Mouse (Mus musculus): ENCODE measurements at regions not wholly inside any gene's neighbourhood (a gene's known extent, or its start where the extent isn't known, plus 50 kb on each side); places are given as distances from the start of the nearest gene placed in this dataset.

DNA sequence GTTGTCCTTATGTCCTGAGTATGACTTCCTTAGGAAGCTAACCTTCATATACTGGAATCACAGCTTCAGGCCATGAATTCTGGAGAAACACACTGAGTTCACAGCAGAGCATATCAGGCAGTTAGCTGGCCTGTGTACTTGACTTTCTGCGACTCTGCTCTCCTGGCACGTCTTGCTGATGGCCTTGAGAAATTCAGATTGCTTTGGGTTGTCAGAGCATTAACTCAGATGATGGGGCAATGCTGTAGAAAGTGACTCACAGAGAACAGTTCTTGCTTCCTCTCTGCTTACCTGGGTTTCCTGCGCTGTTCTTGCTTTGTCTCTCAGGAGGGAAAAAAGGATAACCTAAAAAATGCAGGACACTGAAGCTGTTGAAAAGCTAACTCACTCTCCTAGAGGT, 187.3 kb downstream of the Usp46 start:
- no peak for ATAC-seq (ENCODE audit: low FRiP score, low TSS enrichment)
- peak overlapping the region; percentile 24; the same call in 1 of the 2 replicates for H3K27ac ChIP-seq (ENCODE audit: low read depth, low read length)
- H3K27me3 ChIP-seq (ENCODE audit: control insufficient read depth, insufficient read depth, low read length): no peaks in the 10 kb centered on the region
- H3K4me1 ChIP-seq (ENCODE audit: control insufficient read depth, insufficient read depth, low read length): 0 out of 2 replicates have a peak, but pooled peaks cover 2% of the 10 kb centered on the region
- H3K9ac ChIP-seq (ENCODE audit: low read depth, low read length): no peak overlapping the region
- H3K4me3 ChIP-seq (ENCODE audit: low read length): no peak overlapping the region
- no peaks in the 10 kb centered on the region for H3K36me3 ChIP-seq (ENCODE audit: control insufficient read depth, insufficient read depth, low read length)
- H3K4me2 ChIP-seq (replicated peaks; ENCODE audit: low read depth, low read length): no peak overlapping the region
- 78% methylated on average over 3 of the region's 3 CpGs for WGBS
- H3K9me3 ChIP-seq (ENCODE audit: control insufficient read depth, low read length): no peaks in the 10 kb centered on the region

DNA sequence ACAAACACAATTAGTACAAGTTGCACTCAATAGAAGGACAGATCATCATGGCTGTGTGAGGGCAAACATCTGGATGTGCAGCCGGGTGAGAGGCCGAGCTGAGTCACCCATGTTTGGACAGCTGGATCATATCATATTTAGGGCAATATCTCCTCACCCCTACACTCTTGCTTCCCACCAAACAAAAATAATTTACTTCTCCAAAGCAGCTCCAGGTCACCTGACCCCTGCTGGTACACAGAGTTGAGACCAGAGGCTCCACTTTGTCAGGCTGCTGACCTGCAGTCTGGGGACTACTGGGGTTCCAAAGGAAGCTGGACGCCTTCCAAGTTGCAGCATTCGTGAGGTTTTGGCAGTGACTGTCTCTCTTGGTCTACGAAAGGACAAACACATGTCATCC, 186.3 kb downstream of the Usp46 start:
- 29% methylated on average over 5 of the region's 5 CpGs for WGBS
- Histone ChIP-seq H3K36me3 (ENCODE audit: control insufficient read depth, insufficient read depth, low read length) (no peaks in the 10 kb centered on the region), H3K4me2 (replicated peaks; ENCODE audit: low read depth, low read length) (no peak overlapping the region), H3K4me3 (ENCODE audit: low read length) (no peak overlapping the region), H3K27me3 (ENCODE audit: control insufficient read depth, insufficient read depth, low read length) (no peaks in the 10 kb centered on the region), H3K27ac (ENCODE audit: low read depth, low read length) (0 out of 2 replicates have a peak overlapping the region, but pooled peaks have one; percentile 37), H3K4me1 (ENCODE audit: control insufficient read depth, insufficient read depth, low read length) (0 out of 2 replicates have a peak, but pooled peaks cover 2% of the 10 kb centered on the region), H3K9ac (ENCODE audit: low read depth, low read length) (no peak overlapping the region), H3K9me3 (ENCODE audit: control insufficient read depth, low read length) (no peaks in the 10 kb centered on the region)
- peak; percentile 83 for ATAC-seq (ENCODE audit: low FRiP score, low TSS enrichment)

DNA sequence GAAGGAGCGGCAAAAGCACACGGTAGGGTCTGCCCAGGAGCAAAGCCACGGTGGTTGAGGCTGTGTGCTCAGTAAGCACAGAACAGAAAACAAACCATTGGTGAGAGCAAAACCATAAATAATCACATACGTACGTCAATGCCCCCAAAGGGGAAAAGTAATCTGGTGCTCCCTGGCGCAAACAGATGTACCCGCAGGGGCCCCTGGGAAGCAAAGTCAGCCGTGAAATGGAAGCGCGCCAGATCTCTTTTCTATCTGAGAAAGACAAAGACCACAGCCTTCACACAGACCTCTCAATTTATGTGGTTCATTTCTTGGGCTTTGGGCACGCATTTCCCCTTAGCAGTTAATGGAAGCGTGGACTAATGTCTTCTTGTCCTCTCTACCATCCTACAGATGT, 183.2 kb downstream of the Usp46 start:
- Histone ChIP-seq H3K27me3 (ENCODE audit: control insufficient read depth, insufficient read depth, low read length) (no peaks in the 10 kb centered on the region), H3K36me3 (ENCODE audit: control insufficient read depth, insufficient read depth, low read length) (no peaks in the 10 kb centered on the region), H3K4me1 (ENCODE audit: control insufficient read depth, insufficient read depth, low read length) (0 out of 2 replicates have a peak, but pooled peaks cover 2% of the 10 kb centered on the region), H3K27ac (ENCODE audit: low read depth, low read length) (no peak overlapping the region), H3K9ac (ENCODE audit: low read depth, low read length) (no peak overlapping the region), H3K9me3 (ENCODE audit: control insufficient read depth, low read length) (no peaks in the 10 kb centered on the region), H3K4me2 (replicated peaks; ENCODE audit: low read depth, low read length) (no peak overlapping the region), H3K4me3 (ENCODE audit: low read length) (no peak overlapping the region)
- 63% methylated on average over 12 of the region's 12 CpGs for WGBS
- no peak for ATAC-seq (ENCODE audit: low FRiP score, low TSS enrichment)

DNA sequence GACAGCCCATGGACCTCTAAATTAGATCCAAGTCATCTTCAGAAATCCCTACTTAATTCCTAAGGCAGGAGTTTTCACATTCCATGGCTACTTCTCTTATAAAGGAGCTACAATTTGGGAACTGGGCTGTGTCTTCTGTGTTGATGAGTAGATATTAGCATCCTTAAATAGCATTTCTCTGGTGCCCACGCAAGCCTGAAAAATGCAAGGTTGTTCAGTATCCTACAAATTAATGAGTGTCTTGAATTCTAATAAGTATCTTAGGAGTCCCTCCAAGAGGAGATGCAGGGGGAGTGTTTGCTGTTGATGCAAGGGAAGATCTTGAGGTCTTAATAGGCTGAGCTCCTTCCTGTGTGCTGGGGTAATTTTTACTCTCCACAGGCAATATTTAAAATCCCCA, 182.5 kb downstream of the Usp46 start:
- H3K27me3 ChIP-seq (ENCODE audit: control insufficient read depth, insufficient read depth, low read length): no peaks in the 10 kb centered on the region
- ATAC-seq (ENCODE audit: low FRiP score, low TSS enrichment): no peak
- H3K9me3 ChIP-seq (ENCODE audit: control insufficient read depth, low read length): no peaks in the 10 kb centered on the region
- no peaks in the 10 kb centered on the region for H3K36me3 ChIP-seq (ENCODE audit: control insufficient read depth, insufficient read depth, low read length)
- no peak overlapping the region for H3K4me2 ChIP-seq (replicated peaks; ENCODE audit: low read depth, low read length)
- H3K4me3 ChIP-seq (ENCODE audit: low read length): no peak overlapping the region
- no peak overlapping the region for H3K9ac ChIP-seq (ENCODE audit: low read depth, low read length)
- H3K4me1 ChIP-seq (ENCODE audit: control insufficient read depth, insufficient read depth, low read length): 0 out of 2 replicates have a peak, but pooled peaks cover 2% of the 10 kb centered on the region
- H3K27ac ChIP-seq (ENCODE audit: low read depth, low read length): no peak overlapping the region
- 100% methylated on average over 1 of the region's 1 CpGs for WGBS

DNA sequence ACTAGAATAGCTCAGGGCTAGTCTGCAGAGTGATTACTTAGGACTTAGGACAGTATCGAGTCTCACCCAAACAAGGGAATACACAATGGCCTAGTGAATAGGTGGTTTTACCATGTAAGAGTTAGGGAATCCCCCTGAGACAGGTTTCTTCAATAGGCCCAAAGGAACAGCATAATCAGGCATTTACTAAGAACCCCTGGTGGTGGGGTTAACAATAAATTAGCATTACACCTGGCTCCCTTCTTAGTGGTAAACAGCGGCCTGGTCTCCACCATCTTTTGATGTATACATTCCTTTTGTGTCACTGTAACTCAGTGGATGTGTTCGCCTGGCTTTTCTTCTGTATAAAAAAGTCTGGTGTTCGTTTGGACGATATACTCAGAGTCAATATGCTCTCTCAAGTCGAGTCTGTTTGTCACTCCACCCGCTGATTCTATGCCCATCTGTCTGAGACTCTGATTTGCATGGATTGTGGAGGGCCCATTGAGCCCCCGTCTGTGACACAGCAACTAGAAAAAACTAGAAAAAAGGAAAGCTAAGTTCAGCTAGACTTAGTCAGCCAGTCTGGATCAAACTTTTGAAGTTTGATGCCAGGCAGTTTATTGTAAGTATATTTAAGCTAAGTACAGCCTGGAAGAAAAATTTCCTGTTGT, 180.8 kb downstream of the Usp46 start:
- ATAC-seq (ENCODE audit: low FRiP score, low TSS enrichment): no peak
- H3K4me3 ChIP-seq (ENCODE audit: low read length): no peak overlapping the region
- H3K9me3 ChIP-seq (ENCODE audit: control insufficient read depth, low read length): no peaks in the 10 kb centered on the region
- no peak overlapping the region for H3K9ac ChIP-seq (ENCODE audit: low read depth, low read length)
- H3K4me2 ChIP-seq (replicated peaks; ENCODE audit: low read depth, low read length): no peak overlapping the region
- H3K27me3 ChIP-seq (ENCODE audit: control insufficient read depth, insufficient read depth, low read length): no peaks in the 10 kb centered on the region
- no peaks in the 10 kb centered on the region for H3K36me3 ChIP-seq (ENCODE audit: control insufficient read depth, insufficient read depth, low read length)
- 89% methylated on average over 8 of the region's 8 CpGs for WGBS
- H3K27ac ChIP-seq (ENCODE audit: low read depth, low read length): no peak overlapping the region
- H3K4me1 ChIP-seq (ENCODE audit: control insufficient read depth, insufficient read depth, low read length): no peaks in the 10 kb centered on the region

DNA sequence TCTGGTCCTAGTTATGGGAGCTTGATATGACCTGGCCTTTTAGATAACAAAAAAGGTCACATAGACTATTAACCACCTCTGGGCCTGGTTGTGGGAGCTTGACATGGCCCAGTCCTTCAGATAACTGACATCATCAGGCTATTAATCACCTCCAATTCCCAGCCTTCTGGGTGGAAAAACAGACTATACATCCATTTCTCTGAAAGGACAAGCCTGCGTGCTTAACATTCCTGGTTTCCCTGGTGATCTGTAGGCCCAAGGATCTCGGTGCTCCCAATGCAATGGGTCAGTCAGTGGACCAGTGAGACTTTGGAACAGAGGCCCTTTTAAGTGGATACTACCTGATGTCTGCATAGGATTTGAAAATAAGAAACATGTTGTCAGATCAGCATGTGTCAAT, 179.8 kb downstream of the Usp46 start:
- no peak for ATAC-seq (ENCODE audit: low FRiP score, low TSS enrichment)

DNA sequence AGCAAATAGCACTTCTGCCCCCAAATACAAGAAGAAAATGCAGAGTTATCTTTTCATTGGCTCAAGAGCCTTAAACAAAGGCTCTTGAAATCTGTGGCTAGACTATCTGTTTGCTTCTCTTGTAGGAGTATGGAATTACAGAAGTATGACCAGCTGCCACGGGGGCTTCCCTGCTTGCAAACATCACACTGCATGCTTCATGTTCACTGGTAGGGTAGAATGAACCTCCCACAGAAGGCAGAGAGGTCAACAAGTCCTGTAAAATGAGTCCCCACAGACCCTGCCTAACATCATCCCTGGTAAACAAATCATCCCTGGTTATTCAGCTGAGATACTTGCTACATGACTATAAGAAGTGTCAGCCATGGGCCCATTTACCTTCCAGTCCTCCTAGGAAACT, 178.9 kb downstream of the Usp46 start:
- ATAC-seq (ENCODE audit: low FRiP score, low TSS enrichment): no peak
- no peak overlapping the region for H3K9ac ChIP-seq (ENCODE audit: low read depth, low read length)
- WGBS: 26% methylated on average over 1 of the region's 1 CpGs
- H3K9me3 ChIP-seq (ENCODE audit: control insufficient read depth, low read length): no peaks in the 10 kb centered on the region
- H3K4me2 ChIP-seq (replicated peaks; ENCODE audit: low read depth, low read length): no peak overlapping the region
- no peaks in the 10 kb centered on the region for H3K36me3 ChIP-seq (ENCODE audit: control insufficient read depth, insufficient read depth, low read length)
- no peak overlapping the region for H3K4me3 ChIP-seq (ENCODE audit: low read length)
- no peaks in the 10 kb centered on the region for H3K4me1 ChIP-seq (ENCODE audit: control insufficient read depth, insufficient read depth, low read length)
- no peak overlapping the region for H3K27ac ChIP-seq (ENCODE audit: low read depth, low read length)
- H3K27me3 ChIP-seq (ENCODE audit: control insufficient read depth, insufficient read depth, low read length): no peaks in the 10 kb centered on the region

More for the DNA sequence above, 179.8 kb downstream of the Usp46 start:
- WGBS: 58% methylated on average over 2 of the region's 2 CpGs
- Histone ChIP-seq H3K36me3 (ENCODE audit: control insufficient read depth, insufficient read depth, low read length) (no peaks in the 10 kb centered on the region), H3K4me2 (replicated peaks; ENCODE audit: low read depth, low read length) (no peak overlapping the region), H3K9ac (ENCODE audit: low read depth, low read length) (no peak overlapping the region), H3K27ac (ENCODE audit: low read depth, low read length) (no peak overlapping the region), H3K27me3 (ENCODE audit: control insufficient read depth, insufficient read depth, low read length) (no peaks in the 10 kb centered on the region), H3K4me1 (ENCODE audit: control insufficient read depth, insufficient read depth, low read length) (no peaks in the 10 kb centered on the region), H3K4me3 (ENCODE audit: low read length) (no peak overlapping the region), H3K9me3 (ENCODE audit: control insufficient read depth, low read length) (no peaks in the 10 kb centered on the region)

DNA sequence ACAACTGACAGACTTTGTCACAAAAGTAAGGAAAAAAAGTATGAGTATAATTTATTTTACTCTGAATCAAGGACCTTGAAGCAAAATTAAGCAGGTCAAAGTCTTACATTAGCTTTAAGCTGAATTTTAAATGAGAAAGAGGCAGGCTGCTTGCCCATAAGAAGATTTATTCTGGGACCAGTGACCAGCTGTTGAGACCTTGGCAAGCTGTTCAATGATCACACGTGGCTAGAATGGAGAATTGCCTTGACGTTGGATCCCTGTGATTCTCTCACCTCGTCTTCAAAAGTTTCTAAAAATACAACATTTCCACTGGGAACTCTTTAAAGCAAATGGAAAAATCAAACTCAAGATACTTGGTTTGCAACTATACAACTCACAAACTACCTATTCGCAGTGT, 177.3 kb downstream of the Usp46 start:
- no peaks in the 10 kb centered on the region for H3K4me1 ChIP-seq (ENCODE audit: control insufficient read depth, insufficient read depth, low read length)
- H3K4me3 ChIP-seq (ENCODE audit: low read length): no peak overlapping the region
- H3K9me3 ChIP-seq (ENCODE audit: control insufficient read depth, low read length): peaks cover 7% of the 10 kb centered on the region; the same call in 1 of the 2 replicates
- 49% methylated on average over 4 of the region's 4 CpGs for WGBS
- no peak overlapping the region for H3K9ac ChIP-seq (ENCODE audit: low read depth, low read length)
- ATAC-seq (ENCODE audit: low FRiP score, low TSS enrichment): no peak
- no peak overlapping the region for H3K4me2 ChIP-seq (replicated peaks; ENCODE audit: low read depth, low read length)
- H3K27me3 ChIP-seq (ENCODE audit: control insufficient read depth, insufficient read depth, low read length): no peaks in the 10 kb centered on the region
- no peaks in the 10 kb centered on the region for H3K36me3 ChIP-seq (ENCODE audit: control insufficient read depth, insufficient read depth, low read length)
- H3K27ac ChIP-seq (ENCODE audit: low read depth, low read length): no peak overlapping the region

DNA sequence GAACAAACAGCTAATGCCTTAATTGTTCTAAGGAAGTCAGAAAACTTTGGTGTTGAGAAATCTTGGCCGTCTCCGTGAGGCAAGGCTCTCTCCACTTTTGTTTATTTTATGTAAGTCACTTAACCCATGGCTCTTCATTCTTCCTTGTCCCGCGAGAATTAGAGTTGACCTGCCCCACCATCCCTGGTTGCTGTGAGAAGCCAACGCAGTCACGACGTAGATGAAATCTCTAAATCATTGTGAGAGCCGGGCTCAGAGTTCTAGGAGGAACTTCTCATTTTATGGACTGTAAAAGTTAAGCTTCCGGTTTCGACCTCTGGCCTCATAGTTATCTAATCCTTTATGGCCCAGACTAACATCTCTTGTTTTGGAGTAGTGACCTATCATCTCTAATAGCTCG, 176.6 kb downstream of the Usp46 start:
- Histone ChIP-seq H3K27me3 (ENCODE audit: control insufficient read depth, insufficient read depth, low read length) (no peaks in the 10 kb centered on the region), H3K9me3 (ENCODE audit: control insufficient read depth, low read length) (peaks cover 7% of the 10 kb centered on the region; the same call in 1 of the 2 replicates), H3K4me2 (replicated peaks; ENCODE audit: low read depth, low read length) (no peak overlapping the region), H3K4me3 (ENCODE audit: low read length) (no peak overlapping the region), H3K9ac (ENCODE audit: low read depth, low read length) (no peak overlapping the region), H3K27ac (ENCODE audit: low read depth, low read length) (no peak overlapping the region), H3K4me1 (ENCODE audit: control insufficient read depth, insufficient read depth, low read length) (no peaks in the 10 kb centered on the region), H3K36me3 (ENCODE audit: control insufficient read depth, insufficient read depth, low read length) (no peaks in the 10 kb centered on the region)
- ATAC-seq (ENCODE audit: low FRiP score, low TSS enrichment): 0 out of 2 replicates have a peak, but pooled peaks have one; percentile 28
- WGBS: 27% methylated on average over 11 of the region's 11 CpGs

Measured in kidney, embryonic 14.5 days (tissue).